Mouse (Mus musculus): ENCODE results near the gene Dnaja4. TPM values are rescaled to one million over a fixed set of nuclear protein-coding genes. Genes with fewer than 3 reads are reported as not detected.
"Not testable (repeated sequence)": the region's sequence is repeated elsewhere in the genome, so short reads cannot be mapped to it uniquely, and the experiment has no call there.

Dnaja4 gene
- polyA plus RNA-seq, 1 experiment from 2014 or later: 2.9 TPM

DNA sequence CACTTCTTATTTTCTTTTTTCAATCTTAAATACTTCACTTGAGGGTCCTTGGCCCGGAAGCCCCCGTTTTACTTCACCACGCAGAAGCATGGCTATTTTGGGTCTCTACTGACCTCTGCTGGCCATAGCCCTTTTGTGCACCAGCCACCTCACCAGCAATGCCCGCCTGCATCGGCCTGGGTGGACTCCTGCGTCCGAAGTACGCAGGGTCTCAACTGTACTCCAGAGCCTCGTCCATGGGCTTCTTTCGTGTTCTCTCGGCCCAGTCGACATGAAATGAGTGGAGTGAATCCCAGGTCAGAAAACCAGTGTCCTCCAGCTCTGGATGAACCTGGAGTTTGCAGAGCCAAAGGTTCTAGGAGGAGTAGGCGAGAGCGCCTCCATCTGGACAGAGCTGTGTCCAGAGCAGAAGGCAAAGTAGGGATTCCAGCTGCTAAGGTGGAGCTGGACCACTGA is 22.1 kb upstream of the Dnaja4 start:
- peak overlapping the region; percentile 54 for H3K4me2 ChIP-seq (replicated peaks)
- H3K27ac ChIP-seq: no peak overlapping the region
- H3K9me3 ChIP-seq: no peaks in the 10 kb centered on the region
- H3K36me3 ChIP-seq: no peaks in the 10 kb centered on the region
- H3K9ac ChIP-seq (replicated peaks): no peak overlapping the region; the same call in 1 of the 2 replicates
- no peaks in the 10 kb centered on the region for H3K27me3 ChIP-seq
- ATAC-seq: peak; percentile 87
- H3K4me3 ChIP-seq (replicated peaks): peak overlapping the region; percentile 31
- no peaks in the 10 kb centered on the region for H3K4me1 ChIP-seq (replicated peaks)
- 1% methylated on average over 14 of the region's 14 CpGs for WGBS

- Histone ChIP-seq H3K4me3 (replicated peaks) (no peak overlapping the region), H3K9me3 (no peaks in the 10 kb centered on the region), H3K27me3 (no peaks in the 10 kb centered on the region), H3K4me2 (replicated peaks) (no peak overlapping the region), H3K27ac (no peak overlapping the region), H3K9ac (replicated peaks) (no peak overlapping the region), H3K4me1 (replicated peaks) (no peaks in the 10 kb centered on the region), H3K36me3 (no peaks in the 10 kb centered on the region)
- no peak for ATAC-seq
- 87% methylated on average over 4 of the region's 4 CpGs for WGBS
Observed at GRCm38 (mm10) chr9:54682846-54683245, 15.8 kb upstream of the Dnaja4 start.

- no peak overlapping the region for H3K4me3 ChIP-seq (replicated peaks)
- H3K4me2 ChIP-seq (replicated peaks): no peak overlapping the region
- H3K9me3 ChIP-seq: no peaks in the 10 kb centered on the region
- no peaks in the 10 kb centered on the region for H3K36me3 ChIP-seq
- H3K9ac ChIP-seq (replicated peaks): no peak overlapping the region
- H3K27ac ChIP-seq: no peak overlapping the region
- no peak for ATAC-seq
- WGBS: 78% methylated on average over 7 of the region's 7 CpGs
- H3K27me3 ChIP-seq: no peaks in the 10 kb centered on the region
- no peaks in the 10 kb centered on the region for H3K4me1 ChIP-seq (replicated peaks)
Observed at GRCm38 (mm10) chr9:54683814-54684605, 14.7 kb upstream of the Dnaja4 start.

- H3K36me3 ChIP-seq: no peaks in the 10 kb centered on the region
- WGBS: 66% methylated on average over 14 of the region's 14 CpGs
- no peak overlapping the region for H3K9ac ChIP-seq (replicated peaks)
- no peaks in the 10 kb centered on the region for H3K4me1 ChIP-seq (replicated peaks)
- H3K4me2 ChIP-seq (replicated peaks): no peak overlapping the region
- ATAC-seq: no peak
- H3K27me3 ChIP-seq: peaks cover 10% of the 10 kb centered on the region; the same call in 1 of the 2 replicates
- H3K4me3 ChIP-seq (replicated peaks): no peak overlapping the region
- no peaks in the 10 kb centered on the region for H3K9me3 ChIP-seq
- no peak overlapping the region for H3K27ac ChIP-seq
Observed at GRCm38 (mm10) chr9:54687246-54688236, 11.1 kb upstream of the Dnaja4 start.

DNA sequence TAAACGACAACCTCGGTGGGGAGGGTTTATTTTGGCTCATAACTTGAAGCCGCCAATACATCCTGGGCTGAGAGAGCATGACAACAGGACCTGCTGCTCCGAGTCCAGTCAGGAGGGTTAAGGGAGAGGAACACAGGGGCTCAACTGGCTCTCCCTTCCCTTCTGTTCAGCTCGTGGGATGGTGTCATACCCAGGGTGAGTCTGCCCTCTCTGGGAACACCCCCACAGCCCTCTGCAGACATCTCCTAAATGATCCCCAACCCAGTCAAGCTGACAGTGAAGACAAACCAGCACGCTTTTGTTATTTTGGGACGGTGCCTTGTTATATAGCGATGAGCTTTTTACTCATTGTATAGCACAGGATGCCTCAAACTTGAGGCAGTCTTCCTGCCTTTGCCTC is 9.2 kb upstream of the Dnaja4 start:
- Histone ChIP-seq H3K9me3 (no peaks in the 10 kb centered on the region), H3K9ac (replicated peaks) (no peak overlapping the region), H3K27ac (no peak overlapping the region), H3K4me3 (replicated peaks) (no peak overlapping the region), H3K4me2 (replicated peaks) (no peak overlapping the region), H3K36me3 (no peaks in the 10 kb centered on the region), H3K4me1 (replicated peaks) (no peaks in the 10 kb centered on the region), H3K27me3 (peaks cover 13% of the 10 kb centered on the region; the same call in 1 of the 2 replicates)
- ATAC-seq: no peak
- 79% methylated on average over 8 of the region's 8 CpGs for WGBS

GRCm38 (mm10) chr9:54690697-54691096 is 8.0 kb upstream of the Dnaja4 start:
- not testable (repeated sequence) for ATAC-seq
- 72% methylated on average over 2 of the region's 2 CpGs for WGBS

DNA sequence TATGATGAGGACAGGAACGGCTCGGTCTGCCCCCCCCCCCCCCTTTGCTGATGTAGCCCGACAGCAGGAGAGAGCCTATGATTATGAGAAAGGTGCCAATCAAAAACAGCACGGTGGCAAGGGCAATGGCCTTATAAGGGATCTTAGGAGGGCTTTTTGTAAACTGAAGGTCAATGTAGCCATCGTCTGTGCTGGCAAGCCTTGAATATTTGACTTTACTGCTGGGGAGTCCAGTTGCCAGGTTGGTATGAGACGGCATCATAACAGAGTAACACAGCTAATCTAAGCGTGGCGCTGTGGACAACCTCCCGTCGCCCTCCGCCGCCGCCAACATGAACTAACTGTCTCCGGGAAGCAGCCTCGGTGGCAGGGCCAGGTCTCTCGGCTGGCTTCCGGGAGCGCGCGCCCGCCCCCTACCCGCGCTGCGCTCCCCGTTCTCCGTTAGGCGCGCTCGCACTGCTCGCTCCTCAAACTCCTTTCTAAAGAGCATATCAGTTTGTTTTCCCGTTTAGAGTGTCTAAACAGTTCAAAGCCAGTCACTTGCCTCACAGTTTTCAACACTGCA is 7.3 kb upstream of the Dnaja4 start:
- WGBS: 5% methylated on average over 31 of the region's 31 CpGs
- H3K36me3 ChIP-seq; H3K27ac ChIP-seq; H3K9me3 ChIP-seq; H3K4me1 ChIP-seq (replicated peaks): not testable (repeated sequence)
- Histone ChIP-seq H3K4me2 (replicated peaks) (peak overlapping the region; percentile 58), H3K4me3 (replicated peaks) (peak overlapping the region; percentile 31), H3K9ac (replicated peaks) (peak overlapping the region; percentile 48), H3K27me3 (peaks cover 20% of the 10 kb centered on the region)
- ATAC-seq: peak; percentile 43; the same call in 1 of the 2 replicates

More at GRCm38 (mm10) chr9:54690697-54691096, 8.0 kb upstream of the Dnaja4 start:
- H3K9me3 ChIP-seq; H3K9ac ChIP-seq (replicated peaks); H3K36me3 ChIP-seq; H3K4me1 ChIP-seq (replicated peaks); H3K27ac ChIP-seq; H3K4me2 ChIP-seq (replicated peaks); H3K4me3 ChIP-seq (replicated peaks): not testable (repeated sequence)
- peaks cover 16% of the 10 kb centered on the region; the same call in 1 of the 2 replicates for H3K27me3 ChIP-seq

DNA sequence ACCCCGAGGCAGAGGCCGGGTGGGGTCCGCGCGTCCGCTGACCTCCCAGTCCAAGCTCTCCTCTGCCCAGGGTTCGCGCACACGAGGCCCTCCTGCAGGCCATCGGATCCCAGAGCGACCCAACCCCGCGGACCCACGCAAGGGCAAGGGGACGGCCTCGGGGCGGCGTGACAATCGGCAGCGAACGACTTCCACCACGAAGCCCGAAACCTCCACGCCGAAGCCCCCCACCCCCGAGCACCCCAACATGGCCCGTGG is 343 bp downstream of the Dnaja4 start:
- Histone ChIP-seq H3K9ac (replicated peaks) (peak overlapping the region; percentile 80), H3K4me1 (replicated peaks) (peaks cover 14% of the 10 kb centered on the region), H3K36me3 (no peaks in the 10 kb centered on the region), H3K4me2 (replicated peaks) (peak overlapping the region; percentile 83), H3K4me3 (replicated peaks) (peak overlapping the region; percentile 65), H3K27me3 (peaks cover 45% of the 10 kb centered on the region), H3K9me3 (0 out of 2 replicates have a peak, but pooled peaks cover 6% of the 10 kb centered on the region), H3K27ac (no peak overlapping the region)
- 9% methylated on average over 27 of the region's 27 CpGs for WGBS
- peak; percentile 72 for ATAC-seq

GRCm38 (mm10) chr9:54699345-54700173 is 886 bp downstream of the Dnaja4 start:
- H3K4me2 ChIP-seq (replicated peaks): peak overlapping the region; percentile 83
- H3K9ac ChIP-seq (replicated peaks): peak overlapping the region; percentile 80
- H3K9me3 ChIP-seq: 0 out of 2 replicates have a peak, but pooled peaks cover 6% of the 10 kb centered on the region
- ATAC-seq: peak; percentile 82
- under 1% methylated on average over 92 of the region's 92 CpGs for WGBS
- H3K4me1 ChIP-seq (replicated peaks): peaks cover 14% of the 10 kb centered on the region
- no peaks in the 10 kb centered on the region for H3K36me3 ChIP-seq
- no peak overlapping the region for H3K27ac ChIP-seq
- H3K27me3 ChIP-seq: peaks cover 45% of the 10 kb centered on the region
- H3K4me3 ChIP-seq (replicated peaks): peak overlapping the region; percentile 65

- WGBS: 38% methylated on average over 9 of the region's 9 CpGs
- Histone ChIP-seq H3K4me3 (replicated peaks) (peak overlapping the region; percentile 65), H3K9me3 (0 out of 2 replicates have a peak, but pooled peaks cover 6% of the 10 kb centered on the region), H3K9ac (replicated peaks) (peak overlapping the region; percentile 80), H3K27me3 (peaks cover 45% of the 10 kb centered on the region), H3K4me1 (replicated peaks) (peaks cover 15% of the 10 kb centered on the region), H3K36me3 (no peaks in the 10 kb centered on the region), H3K4me2 (replicated peaks) (peak overlapping the region; percentile 83), H3K27ac (no peak overlapping the region)
- 0 out of 2 replicates have a peak, but pooled peaks have one; percentile 19 for ATAC-seq
Observed at GRCm38 (mm10) chr9:54700174-54700475, 1.5 kb downstream of the Dnaja4 start.

- Histone ChIP-seq H3K9me3 (0 out of 2 replicates have a peak, but pooled peaks cover 6% of the 10 kb centered on the region), H3K4me2 (replicated peaks) (no peak overlapping the region), H3K4me1 (replicated peaks) (peaks cover 21% of the 10 kb centered on the region), H3K9ac (replicated peaks) (no peak overlapping the region), H3K36me3 (no peaks in the 10 kb centered on the region), H3K27ac (no peak overlapping the region), H3K27me3 (peaks cover 41% of the 10 kb centered on the region), H3K4me3 (replicated peaks) (no peak overlapping the region)
- 80% methylated on average over 7 of the region's 7 CpGs for WGBS
- ATAC-seq: no peak
Observed at GRCm38 (mm10) chr9:54700746-54701145, 2.1 kb downstream of the Dnaja4 start.
